Mouse (Mus musculus) heart, adult 8-10 months (tissue): ENCODE data around the gene Retnlg. TPM values are rescaled to one million over a fixed set of nuclear protein-coding genes. Genes with fewer than 3 reads are reported as not detected.

Experiments used
- DNase-seq: peaks from one replicate; pipeline ENCODE4 v3.0.0; 2022; ENCODE audit warnings: low spot score
- total RNA-seq, 4 experiments: library from RNA; stranded (reverse); gene quantifications; 2 replicates each; pipeline ENCODE4 v1.2.4; 2022

Retnlg gene
- total RNA-seq: 1 to 10 TPM in 1 of 4 experiments, under 1 TPM in 2, not detected in 1; 0.65 to 3.2 (median 0.97) TPM

DNA sequence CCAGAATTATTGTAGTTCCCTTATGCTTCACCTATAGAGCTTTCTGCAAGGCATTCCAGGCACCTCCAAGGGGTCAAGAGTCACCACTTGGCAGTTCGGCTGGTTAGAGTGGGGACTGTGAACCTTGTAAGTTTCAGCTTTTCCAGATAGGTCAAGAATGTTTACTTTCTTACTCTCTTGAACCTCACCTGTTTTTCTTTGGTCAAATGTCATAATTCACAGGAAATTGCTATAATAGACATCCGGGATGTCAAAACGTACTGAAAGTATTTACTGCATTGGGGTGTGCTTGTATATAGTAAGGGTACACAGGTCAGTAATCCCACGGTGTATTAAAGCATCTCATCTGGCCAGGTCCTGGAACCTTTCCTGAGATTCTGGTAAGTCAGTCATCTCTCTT, at the start of gene Retnlg:
Gene Retnlg (plus strand): TSS at position 301 of the 400 bp plus-strand sequence.
- no peak for DNase-seq

DNA sequence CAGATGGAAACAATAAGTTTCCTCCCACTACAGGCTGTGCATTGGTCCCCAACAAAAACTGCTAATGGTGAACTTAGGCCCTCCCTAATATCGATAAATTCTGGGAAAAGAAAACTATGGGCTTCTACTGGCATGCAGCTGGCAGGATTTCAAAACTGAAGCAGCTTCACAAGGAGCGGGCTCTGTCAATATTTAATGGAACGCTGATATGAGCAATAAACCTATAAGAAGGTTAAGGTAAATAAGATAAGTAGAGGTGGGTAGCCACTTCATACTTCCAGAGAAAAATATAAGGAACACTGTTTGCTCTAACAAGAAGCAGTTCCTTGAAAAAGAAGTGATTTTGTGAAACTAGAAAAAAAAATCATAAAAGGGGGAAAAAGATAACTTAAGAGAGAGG, 45.9 kb upstream of the Retnlg start:
- DNase-seq: no peak

DNA sequence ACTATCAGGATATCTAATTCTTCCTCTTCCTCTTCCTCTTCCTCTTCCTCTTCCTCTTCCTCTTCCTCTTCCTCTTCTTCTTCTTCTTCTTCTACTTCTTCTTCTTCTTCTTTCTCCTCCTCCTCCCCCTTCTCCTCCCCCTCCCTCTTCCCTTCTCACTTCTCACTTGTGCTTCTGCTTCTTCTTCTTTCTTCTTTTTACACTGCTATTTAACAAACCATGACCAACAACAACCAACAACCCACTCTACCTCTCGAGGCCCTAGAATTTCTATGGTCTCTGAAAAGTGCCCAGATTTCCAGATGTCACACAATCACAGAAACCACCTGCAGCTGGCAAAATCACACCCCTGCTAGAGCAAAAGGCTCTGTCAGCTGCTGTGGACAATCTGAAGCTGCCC, 44.8 kb upstream of the Retnlg start:
- no peak for DNase-seq

DNA sequence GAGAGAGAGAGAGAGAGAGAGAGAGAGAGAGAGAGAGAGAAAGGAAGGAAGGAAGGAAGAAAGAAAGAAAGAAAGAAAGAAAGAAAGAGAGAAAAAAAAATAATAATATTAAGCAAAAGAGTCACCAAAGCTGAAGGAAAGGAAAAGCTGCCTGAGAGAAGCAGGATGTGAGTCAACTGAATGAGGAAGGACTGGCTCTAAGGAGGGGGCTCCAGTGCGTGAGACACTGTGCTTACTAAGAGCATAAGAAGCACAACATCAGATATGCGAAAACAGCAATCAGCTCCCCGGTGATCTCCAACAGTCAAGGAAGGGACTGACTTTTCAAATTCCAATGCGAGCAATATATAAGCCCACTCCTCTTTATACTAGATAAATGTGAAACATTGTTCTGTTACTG, 43.4 kb upstream of the Retnlg start:
- no peak for DNase-seq

DNA sequence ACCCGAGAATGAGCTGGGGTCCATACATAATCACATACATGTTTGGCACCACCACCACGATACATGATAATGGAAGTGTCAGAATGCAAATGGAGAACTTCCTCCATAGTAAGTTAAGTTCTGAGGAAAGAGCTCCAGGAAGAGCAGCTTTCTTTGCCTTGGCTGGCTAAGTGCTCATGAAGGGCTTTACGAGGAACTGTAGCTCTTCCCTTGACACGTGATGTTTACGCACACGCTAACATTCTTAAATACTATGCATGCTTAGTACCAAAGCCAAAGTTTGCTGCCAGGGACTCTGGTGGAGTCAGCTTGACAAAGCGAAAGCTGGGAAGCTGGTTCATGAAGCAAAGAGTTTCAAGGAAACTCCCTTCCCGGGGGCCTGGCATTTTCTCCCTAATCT, 40.4 kb upstream of the Retnlg start:
- DNase-seq: no peak

DNA sequence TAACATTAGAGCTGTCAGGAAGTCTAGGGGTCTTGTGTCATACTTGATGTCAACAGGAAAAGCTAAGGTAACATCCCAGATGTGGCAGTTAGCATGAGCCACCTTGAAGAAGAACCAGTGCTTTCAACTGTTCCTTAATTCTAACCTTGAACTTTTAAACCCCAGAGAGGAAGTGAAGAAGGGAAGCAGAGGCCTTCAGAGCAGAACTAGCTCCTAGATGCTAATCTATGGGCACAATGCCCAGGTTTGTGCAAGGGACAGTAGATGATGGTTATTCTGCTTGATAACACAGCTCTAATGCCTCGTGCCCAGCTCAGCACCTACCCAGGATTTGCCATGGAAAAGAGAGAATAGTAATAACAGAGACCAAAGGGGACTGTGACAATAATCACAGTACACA, 38.8 kb upstream of the Retnlg start:
- DNase-seq: peak; percentile 8

DNA sequence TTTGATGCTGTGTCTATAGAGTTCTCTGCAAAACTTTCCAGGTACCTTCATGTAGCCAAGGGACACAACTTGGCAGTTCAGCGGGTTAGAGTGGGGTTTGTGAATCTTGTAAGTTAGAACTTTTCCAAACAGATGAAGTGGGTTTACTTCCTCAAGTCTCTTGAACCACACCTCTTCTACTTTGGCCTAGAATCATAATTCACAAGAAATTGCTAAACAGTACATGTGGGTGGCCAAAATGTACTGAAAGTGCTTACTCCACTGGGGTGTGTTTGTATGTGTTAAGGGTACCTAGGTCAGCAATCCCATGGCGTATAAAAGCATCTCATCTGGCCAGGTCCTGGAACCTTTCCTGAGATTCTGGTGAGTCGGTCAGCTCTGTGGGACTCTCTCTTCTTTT, 30.2 kb upstream of the Retnlg start, which contains the start of gene Retnla:
Gene Retnla (plus strand): TSS at position 286 of the 400 bp plus-strand sequence.
- DNase-seq: no peak

DNA sequence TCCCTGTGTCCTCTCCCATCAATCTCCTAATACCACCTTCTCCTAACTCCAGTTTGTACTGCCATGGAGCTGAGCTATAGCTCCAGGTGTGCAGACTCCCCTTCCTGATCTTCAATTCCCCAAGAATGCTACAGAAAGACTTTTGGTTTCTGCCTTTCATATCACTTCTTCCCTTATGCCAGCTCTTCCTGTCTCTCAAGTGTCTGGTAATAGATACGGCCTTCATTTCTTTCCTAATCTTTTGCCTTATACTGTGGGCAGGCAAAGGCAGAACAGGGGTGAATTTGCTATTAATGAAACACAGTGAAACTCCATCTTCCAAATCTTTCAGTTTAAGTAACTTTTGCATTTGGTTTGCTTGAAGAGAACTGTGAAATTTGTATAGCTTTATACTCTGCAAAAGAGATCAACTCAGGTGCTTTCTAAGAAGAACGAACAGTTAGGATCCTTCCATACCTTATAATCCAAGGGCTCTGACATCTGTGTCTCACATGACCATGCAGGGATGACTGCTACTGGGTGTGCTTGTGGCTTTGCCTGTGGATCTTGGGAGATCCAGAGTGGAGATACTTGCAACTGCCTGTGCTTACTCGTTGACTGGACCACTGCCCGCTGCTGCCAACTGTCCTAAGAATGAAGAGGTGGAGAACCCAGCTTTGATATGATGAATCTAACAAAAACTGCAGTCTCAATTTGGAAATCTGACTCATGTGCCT, 28.6 kb upstream of the Retnlg start:
- DNase-seq: no peak

DNA sequence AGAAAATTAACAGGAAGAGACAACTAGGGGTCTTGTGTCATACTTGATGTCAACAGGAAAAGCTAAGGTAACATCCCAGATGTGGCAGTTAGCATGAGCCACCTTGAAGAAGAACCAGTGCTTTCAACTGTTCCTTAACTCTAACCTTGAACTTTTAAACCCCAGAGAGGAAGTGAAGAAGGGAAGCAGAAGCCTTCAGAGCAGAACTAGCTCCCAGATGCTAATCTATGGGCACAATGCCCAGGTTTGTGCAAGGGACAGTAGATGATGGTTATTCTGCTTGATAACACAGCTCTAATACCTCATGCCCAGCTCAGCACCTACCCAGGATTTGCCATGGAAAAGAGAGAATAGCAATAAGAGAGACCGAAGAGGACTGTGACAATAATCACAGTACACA, 7.4 kb upstream of the Retnlg start:
- peak; percentile 19 for DNase-seq

DNA sequence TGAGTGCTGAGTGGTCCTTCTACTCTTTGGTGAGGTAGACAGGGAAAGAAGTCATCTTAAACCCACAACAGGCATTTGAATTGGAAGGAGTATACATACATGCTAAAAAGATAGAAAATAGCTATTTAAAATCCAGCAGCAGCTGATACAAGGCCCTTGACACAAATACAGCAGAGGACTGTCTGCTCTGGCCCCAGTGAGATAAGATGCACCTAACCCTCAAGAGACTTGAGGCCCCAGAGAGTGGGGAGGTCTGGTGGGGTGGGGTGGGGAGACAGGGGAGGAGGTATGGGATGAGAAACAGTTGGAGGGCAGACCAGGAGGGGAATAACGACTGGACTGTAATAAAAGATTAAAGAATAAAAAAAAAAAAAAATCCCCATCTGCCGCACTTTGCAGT, 4.7 kb upstream of the Retnlg start:
- DNase-seq: no peak

DNA sequence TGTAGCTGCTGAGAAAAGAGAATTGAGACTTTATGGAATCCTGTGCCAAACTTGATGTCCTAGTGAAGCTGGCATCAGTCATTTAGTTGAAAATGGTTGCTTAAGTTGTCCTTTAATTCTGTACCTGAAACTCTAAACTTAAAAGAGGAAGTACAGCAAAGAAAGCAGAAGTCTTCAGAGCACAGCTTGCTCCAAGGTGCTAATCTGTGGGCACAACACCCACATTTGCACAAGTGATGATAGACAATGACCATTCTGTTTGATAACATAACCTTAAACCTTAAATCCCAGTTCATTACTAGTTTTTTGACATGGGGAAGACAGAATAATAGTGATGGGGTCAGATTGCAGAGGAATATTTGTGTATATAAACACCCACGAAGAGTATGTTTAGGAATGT, 3.8 kb upstream of the Retnlg start:
- DNase-seq: no peak

DNA sequence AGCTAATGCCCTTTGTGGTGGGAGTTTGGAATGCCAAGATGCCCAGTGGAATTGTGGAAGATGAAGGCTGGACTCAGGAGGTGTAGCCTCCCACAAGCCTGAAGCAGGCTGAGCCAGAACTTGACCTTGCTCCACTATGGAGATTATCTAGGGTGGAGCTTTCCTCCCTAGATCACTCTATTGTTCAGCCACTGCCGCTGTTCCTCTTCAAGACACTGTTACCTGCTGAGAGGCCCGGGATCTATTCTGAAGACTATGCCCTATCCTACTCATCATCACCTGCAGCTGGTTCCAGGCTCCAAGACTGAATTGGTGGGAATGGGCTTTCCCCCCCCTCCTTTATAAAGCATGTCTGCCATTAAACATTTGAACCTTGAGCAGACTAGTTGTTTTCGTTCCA, 2.8 kb upstream of the Retnlg start:
- DNase-seq: no peak

DNA sequence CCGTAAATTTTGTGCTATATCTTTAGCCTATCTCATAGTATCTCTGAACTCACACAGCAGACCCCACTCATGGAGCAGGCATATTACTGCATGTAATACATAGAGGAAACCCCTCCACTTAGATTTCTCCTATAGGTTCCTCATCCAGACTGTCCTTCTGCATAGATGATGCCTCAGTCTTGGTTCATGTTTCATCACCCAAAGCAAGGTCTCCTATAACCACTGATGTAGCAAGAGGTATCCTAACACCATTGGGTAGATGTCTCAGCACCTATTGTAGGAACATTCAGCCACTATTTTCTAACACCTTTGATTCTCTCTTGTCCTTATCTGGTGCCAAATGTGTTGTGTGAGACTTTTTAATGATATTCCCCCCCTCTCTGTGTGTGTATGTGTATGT, 667 bp upstream of the Retnlg start:
- no peak for DNase-seq

DNA sequence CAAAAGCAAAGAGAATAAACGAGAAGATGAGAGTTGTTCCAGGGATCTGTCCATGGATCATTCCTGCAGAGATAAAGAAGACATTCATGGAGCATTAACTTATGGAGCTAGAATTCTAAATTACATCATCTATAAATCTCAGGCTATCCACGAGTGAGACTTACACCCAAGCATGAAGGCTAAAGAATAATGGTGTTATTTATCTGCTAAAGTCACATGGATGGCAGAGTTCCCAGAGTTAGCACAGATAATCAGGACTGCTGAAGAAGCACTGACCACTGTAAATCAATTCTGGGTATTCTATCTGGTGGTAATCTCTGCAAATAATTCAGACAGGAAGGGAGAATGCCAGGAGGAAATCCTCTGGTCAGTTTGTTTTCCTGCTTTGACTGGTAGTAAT, 18.3 kb downstream of the Retnlg start:
- no peak for DNase-seq

DNA sequence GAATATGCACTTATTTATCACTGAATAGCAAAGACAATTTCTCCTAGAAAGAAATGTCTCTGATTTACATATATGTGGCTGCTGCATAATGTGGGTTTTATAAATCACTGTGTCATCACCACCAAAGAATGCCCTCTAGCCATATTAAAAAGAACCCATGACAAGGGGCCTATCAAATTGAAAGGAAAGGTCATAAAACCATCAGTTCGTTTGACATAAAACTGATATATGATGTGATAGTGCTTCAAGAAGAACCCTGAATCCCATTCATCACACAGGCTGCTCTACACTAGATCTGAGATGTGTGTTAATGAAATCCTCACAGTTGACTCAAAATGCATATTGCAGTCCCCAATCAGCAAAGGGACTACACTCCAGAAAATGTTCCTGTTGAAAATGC, 27.4 kb downstream of the Retnlg start:
- DNase-seq: no peak

DNA sequence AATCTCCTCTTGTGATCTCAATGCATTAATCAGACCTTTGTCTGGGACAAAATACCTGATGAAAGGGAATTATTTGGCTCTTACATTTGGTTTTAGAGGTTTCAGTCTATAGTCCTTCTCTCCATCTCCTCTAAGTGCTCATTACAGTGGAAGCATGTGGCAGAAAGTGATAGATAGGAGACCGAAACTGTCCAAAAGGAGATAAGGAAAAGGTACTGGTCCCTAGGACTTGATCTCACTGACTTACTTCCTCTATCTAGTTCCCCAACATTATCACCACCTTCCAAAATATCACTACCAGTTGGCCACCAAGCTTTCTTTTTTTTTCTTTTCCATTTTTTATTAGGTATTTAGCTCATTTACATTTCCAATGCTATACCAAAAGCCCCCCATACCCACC, 38.8 kb downstream of the Retnlg start:
- DNase-seq: no peak

DNA sequence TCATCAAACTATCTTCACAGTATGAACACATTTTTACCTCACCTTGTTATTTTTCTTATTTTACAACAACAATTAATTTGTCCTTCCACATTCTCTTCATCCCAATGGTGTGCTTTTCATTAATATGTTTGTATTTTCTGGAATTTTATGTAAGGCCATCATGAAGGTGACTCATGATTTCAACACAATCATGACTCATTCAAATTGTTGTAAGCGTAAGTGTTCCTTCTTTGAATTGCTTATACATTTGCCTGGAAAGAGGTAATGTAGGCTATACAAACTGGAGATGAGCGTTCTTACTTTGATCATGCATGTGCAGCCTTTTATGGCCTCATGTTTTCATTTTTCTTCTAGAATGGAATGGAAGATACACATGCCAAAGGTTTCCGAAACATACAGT, 40.8 kb downstream of the Retnlg start:
- no peak for DNase-seq

DNA sequence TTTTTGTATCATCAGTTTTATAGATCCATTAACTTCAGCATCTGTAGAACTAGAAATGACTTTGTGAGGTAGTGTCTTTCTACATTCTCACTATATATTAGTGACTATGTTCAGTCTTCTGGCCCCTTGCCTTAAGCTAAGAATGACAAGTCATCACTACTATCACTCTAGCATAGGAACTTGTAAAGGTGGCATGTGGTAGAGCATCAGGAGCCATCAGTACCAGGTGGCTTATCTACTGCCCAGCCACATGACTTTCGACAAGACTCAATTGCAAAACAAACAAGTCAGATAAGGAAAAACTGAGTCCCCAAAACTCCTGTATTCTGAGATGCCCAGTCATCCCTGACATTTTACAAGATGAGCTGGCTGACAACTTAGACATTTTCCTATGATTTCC, 51.3 kb downstream of the Retnlg start:
- no peak for DNase-seq

Other genes with a start within 250 kb of the Retnlg start
- gene Trat1, start 100.6 kb upstream of the Retnlg start, total RNA-seq: not detected
- not detected for gene Retnlb, start 55.8 kb upstream of the Retnlg start, total RNA-seq
- gene Retnla, start 30.1 kb upstream of the Retnlg start, total RNA-seq: 1 to 10 TPM in 3 of 4 experiments, under 1 TPM in 1; 0.47 to 5.3 (median 2.0) TPM
- 10 to 100 TPM in 1 of 4 experiments, 1 to 10 TPM in 3; 6.7 to 10.4 (median 8.1) TPM for gene Dzip3, start 121.5 kb downstream of the Retnlg start, total RNA-seq
- gene Cip2a, start 121.6 kb downstream of the Retnlg start, total RNA-seq: 1 to 10 TPM in 2 of 4 experiments, under 1 TPM in 2; 0.54 to 1.5 (median 1.00) TPM
- not detected for gene Myh15, start 184.9 kb downstream of the Retnlg start, total RNA-seq